Mouse (Mus musculus) liver, adult 10 weeks (tissue): Measurements from ENCODE around the gene Slc36a3. TPM values are rescaled to one million over a fixed set of nuclear protein-coding genes. Genes with fewer than 3 reads are reported as not detected.

Source experiments
- polyA plus RNA-seq: library from polyadenylated mRNA; stranded (reverse); fragments of 350-450 nt; fragmentation: Illumina TruSeq; extraction: RNeasy Lipid Tissue Mini Kit (QIAGEN cat#74804); gene quantifications from one replicate; pipeline ENCODE4 v1.2.3, GENCODE M21; 2014; ENCODE audit warnings: low read depth, low replicate concordance

Slc36a3 gene
- not detected for polyA plus RNA-seq

DNA sequence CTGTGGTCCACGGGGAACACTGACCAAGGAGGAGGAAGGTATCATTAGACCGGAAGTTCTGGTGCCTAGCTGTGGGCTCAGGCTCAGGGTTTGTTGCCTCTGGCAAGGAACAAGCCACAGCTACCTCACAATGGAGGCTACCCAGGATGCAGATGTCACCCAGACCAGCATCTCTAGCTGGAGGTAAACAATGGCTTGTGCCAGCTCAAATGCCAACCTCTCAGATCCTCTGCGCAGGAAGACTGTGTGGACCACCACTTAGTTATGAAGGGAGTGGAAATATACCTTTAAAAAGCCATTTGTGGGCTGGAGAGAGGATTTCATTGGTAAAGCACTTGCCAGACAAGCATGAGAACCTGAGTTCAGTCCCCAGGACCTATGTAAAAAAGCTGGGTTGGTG is at the start of gene Slc36a3:
Slc36a3 (minus strand) TSS at position 101 of the 400 bp plus-strand sequence.

DNA sequence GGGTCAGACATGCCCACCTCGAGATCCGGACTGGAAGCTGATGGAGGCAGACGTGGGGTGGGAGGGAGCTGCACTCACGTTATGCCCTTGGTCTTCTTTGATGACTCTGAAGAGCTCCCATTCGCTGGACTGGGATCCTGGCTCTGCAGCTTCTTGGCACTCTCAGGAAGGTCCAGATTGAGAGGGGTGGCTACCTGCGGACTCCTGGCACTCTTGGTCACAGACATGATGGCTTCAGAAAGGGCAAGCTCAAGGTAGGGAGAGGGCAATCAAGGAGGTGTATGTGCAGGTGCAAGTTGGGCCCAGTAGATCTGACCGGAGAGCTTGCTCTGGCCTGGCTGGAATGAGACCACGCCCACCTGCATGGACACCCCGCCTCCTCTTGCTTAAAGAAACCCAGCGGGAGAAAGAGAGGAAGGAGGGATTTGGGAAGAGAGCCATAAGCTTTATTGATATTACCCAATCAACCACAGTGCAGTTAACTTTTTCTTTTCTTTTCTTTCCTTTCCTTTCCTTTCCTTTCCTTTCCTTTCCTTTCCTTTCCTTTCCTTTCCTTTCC is 33.3 kb upstream of the Slc36a3 start, which contains the start of gene Slc36a2:
Slc36a2 (minus strand) TSS at position 345 of the 559 bp plus-strand sequence.

DNA sequence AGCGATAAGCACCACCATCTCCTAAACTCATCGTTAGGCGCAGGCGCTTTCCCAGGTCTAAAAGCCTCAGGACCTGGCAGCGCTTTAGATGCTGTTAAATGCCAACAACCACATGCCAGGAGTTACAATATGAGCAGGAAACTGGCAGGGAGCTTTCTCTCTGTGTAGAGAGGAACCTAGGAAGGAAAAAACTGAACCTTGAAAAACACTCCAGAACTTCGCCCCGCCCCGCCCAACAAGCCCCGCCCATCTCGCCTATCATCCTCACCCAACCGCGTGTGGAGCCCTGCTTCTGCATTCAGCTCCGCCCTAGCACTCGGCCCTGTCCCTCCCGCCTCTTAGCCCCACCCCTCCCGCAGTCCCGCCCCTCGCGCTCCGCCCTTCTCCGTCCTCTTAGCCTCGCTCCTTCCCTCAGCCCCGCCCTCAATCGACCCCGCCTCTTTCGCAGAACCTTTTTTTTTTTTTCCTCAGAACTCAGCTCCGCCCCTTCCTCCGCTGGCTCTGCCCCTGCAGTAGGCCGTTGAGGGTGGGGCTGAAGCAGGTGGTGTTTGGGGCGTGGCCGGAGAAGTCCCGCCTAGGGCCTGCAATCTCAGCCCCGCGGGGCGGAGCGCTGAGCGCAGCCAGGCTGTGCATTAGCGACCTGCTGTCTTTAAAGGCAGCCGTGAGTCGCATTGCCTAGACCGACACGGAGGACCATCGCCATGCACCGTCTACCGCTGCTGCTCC is 53.9 kb downstream of the Slc36a3 start, which contains the start of gene Gm2a:
Gm2a (plus strand) TSS at position 653 of the 726 bp plus-strand sequence.

DNA sequence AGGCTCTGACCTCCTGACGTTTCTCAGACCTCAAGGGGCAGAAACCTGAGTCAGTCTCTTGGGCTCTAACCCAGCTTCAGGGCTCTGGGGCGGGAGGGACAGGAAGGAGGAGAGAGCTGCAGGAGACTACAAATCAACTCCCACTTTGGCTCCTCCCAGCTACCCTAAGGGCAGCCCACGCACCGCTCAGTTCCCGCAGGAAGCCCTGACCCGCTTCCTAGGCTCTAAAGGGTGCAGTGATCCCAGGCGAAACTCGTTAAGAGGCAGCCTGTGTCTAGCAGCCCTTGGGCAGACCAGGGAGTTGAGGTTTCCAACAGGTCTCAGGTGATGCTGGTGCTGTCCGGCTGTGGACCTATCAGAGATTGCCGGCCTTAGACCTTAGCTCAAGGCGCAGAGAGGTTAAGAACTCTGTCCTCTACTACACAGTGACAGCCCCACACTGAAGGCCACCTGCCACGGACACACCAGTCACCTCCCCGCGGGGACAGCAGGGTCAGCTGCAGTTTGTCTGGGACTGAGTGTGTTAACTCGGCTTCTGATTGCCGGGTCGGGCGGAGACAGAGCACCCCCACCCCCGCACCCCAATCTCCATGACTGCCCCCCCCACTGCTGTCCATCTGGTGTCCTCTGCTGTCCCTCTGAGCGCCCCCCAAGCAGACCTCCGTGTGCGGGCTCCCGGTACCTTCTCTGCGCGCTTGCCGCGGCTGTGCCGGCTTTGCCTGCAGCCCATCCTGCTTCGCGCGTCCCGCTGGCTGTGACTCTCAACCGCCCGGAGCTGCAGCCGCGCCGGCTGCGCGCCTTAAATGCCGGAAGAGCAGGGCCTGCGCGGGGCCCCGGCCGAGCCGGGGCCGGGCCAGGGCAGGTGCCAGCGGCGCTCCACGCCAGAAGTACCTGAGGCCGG is 73.9 kb downstream of the Slc36a3 start, which contains the start of gene Ccdc69:
Ccdc69 (minus strand) TSS at position 801 of the 901 bp plus-strand sequence.

Other genes with a start within 250 kb of the Slc36a3 start
- gene Gpx3, start 249.3 kb downstream of the Slc36a3 start, polyA plus RNA-seq: 2.6 TPM
- 0.85 TPM for gene Tnip1, start 188.8 kb downstream of the Slc36a3 start, polyA plus RNA-seq
- 22.9 TPM for gene Anxa6, start 118.3 kb downstream of the Slc36a3 start, polyA plus RNA-seq
- gene Ccdc69, start 73.6 kb downstream of the Slc36a3 start, polyA plus RNA-seq: 0.37 TPM
- 36.8 TPM for gene Gm2a, start 53.6 kb downstream of the Slc36a3 start, polyA plus RNA-seq
- not detected for gene Slc36a2, start 33.4 kb upstream of the Slc36a3 start, polyA plus RNA-seq
- gene Slc36a1, start 52.6 kb upstream of the Slc36a3 start, polyA plus RNA-seq: 5.5 TPM
- gene Fat2, start 184.9 kb upstream of the Slc36a3 start, polyA plus RNA-seq: not detected